Mouse (Mus musculus) megakaryocyte-erythroid progenitor cell, adult 5-6 weeks (primary cell): ENCODE measurements at regions not wholly inside any gene's neighbourhood (a gene's known extent, or its start where the extent isn't known, plus 50 kb on each side); places are given as distances from the start of the nearest gene placed in this dataset.
A peak's percentile ranks its signal among the peaks of the same experiment; 100 is the strongest.
"Not testable (repeated sequence)": the region's sequence is repeated elsewhere in the genome, so short reads cannot be mapped to it uniquely, and the experiment has no call there.

Experiments used
- ATAC-seq: replicated peaks from 2 replicates; pipeline ENCODE4 v1.8.0; 2016; ENCODE audit warnings: mild to moderate bottlenecking, inconsistent platforms; ENCODE audit not compliant: severe bottlenecking, poor library complexity, low FRiP score, low TSS enrichment

DNA sequence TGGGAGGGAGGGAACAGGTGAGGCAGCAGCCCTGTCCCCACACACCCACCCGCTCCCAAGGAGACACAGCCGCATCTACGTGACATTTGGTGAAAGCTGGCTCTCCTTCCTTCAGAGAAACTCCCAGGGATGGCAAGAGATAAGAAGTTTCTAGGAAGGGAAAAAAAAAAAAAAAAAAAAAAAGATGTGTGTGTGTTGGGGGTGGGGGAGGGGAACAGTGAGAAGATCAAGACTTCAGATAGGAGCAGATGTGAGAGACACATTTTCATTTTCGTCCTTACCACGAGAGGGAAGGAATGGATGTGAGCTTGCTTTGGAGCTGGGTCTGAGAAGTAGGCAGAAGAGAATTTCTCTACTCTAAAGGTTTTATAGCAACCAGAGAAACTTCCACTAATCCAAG, 91.4 kb downstream of the Cd24a start:
- ATAC-seq: no peak

DNA sequence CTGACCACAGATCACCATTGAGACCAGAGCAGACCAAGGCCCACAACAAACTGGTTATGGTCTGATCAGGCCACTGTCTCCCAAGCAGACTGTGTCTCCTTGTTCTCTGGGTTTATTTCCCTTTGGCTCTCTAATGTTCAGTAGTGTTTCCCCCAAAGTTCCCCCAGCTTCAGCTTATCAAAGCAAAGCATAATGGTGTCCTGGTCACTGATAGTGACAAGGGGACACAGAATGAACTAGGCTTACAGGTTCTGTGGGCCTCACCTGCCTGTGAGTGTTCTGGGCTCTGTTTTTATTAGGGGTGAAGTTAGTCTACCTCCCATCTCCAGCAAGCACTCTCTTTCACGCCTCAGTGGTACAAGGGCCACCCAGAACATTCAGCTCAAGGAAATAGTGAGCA, 92.7 kb downstream of the Cd24a start:
- ATAC-seq: no peak

DNA sequence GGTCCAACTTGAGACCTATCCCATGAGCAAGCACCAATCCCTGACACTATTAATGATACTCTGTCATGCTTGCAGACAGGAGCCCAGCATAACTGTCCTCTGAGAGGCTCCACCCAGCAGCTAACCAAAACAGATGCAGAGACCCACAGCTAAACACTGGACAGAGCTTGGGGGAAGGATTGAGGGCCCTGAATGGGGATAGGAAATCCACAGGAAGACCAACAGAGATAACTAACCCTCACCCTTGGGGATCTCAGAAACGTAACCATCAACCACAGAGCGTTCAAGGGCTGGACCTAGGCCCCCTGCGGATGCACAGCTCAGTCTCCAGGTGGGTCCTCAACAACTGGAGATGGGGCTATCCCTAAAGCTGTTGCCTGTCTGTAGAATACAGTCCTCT, 93.7 kb downstream of the Cd24a start:
- ATAC-seq: no peak

DNA sequence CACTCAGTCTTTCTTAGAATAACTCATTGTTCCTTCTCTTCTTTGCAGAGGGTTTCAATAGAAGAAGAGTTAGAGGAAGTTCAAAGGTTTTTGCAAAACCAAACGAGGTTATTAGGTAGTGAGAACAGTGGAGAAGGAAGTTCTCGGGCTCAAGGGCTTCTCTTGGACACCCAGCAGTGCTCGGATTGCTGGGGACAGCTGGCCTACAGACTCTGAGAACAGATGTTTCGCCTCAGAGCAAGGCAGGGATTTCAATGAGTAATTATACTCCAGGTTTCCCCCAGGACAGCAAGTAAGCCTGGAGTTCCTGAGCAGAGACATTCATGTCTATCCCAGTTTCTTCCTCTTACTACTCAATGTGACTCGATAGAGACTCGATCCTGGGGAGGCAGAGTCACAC, 94.4 kb downstream of the Cd24a start:
- ATAC-seq: no peak

DNA sequence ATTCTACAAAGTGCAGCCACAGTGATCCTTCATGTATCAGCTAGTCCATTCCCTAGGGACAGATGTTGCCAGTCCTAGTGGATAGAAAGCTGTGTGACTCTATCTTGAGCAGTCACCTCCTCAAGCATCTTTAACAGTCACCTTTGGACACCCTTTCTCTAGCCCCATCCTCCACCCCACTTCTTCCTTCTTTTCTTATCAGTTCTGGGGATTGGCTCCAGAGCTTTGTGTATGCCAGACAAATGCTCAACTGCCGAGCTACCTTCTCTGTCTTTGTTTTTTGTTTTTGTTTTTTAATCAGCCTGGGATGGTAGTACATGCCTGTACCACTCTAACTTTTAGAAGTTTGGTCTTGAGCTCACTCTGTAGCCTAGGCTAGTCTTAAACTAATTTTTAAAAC, 96.7 kb downstream of the Cd24a start:
- ATAC-seq: peak; percentile 38; the same call in 1 of the 2 replicates

DNA sequence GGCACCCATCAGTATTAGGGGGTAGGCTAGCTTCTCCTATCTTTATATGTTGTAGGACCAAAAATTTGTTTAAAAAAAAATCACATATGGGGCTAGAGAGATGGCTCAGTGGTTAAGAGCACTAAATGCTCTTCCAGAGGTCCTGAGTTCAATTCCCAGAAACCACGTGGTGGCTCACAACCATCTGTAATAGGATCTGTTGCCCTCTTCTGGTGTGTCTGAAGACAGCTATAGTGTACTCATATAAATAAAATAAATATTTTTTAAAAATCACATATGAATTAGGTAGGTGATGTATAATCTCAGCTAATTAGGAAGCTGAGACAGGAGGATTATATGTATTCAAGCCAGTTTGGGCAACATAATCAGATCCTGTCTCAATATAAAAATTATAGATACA, 97.4 kb downstream of the Cd24a start:
- ATAC-seq: not testable (repeated sequence)

DNA sequence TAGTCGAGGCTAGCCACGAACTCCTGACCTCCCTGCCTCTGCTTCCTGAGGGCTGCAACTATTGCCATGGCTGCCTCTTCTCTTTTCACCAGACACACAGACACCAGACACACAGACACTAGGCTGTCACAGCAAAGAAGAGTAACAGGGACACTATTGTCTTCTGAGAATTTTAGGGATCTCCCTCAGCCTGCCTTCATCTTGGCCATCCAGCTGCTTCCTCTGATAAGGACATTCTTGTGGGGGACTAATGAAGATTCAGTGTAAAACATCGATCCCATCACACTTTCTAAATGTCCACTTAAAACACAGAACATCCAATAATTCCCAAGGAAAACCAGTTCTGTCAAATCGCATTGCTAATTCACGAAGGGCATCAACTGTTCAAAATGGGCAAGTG, 98.2 kb downstream of the Cd24a start:
- ATAC-seq: peak; percentile 44; the same call in 1 of the 2 replicates

DNA sequence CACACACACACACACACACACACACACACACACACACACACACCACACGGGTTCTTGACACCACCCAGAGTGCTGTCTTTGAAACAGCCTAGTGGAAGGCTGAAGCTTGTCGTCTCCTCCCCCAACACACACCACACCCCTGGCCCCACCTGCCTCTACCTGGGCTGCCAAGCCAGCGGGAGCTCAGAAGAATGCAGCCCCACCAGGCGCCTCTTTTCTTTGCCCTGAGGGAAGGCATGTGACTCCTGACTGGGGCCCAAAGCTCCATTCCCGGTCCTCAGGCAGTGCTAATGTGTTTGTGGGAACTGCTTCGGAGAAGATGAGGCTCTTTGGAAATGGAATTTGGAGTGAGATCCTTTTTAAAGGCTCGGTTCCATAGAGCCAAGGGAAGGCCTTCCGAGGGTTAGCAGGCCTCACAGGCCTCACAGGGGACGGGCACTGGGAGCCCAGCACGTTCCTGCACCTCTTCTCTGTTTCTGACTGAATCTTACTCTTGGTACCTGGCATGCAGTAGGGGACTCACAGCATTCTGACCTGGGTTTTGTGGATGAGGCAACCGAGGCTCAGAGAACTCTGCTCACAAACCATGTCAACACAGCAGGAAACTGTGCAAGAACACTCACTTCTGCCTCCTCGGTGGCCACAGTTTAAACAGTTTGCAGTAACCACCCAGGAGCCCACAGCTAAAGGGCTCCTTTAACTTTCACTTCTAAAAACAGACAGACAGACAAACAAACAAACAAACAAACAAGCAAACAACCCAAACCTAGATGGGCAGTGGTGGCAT, 106.4 kb downstream of the Cd24a start:
- ATAC-seq: no peak

DNA sequence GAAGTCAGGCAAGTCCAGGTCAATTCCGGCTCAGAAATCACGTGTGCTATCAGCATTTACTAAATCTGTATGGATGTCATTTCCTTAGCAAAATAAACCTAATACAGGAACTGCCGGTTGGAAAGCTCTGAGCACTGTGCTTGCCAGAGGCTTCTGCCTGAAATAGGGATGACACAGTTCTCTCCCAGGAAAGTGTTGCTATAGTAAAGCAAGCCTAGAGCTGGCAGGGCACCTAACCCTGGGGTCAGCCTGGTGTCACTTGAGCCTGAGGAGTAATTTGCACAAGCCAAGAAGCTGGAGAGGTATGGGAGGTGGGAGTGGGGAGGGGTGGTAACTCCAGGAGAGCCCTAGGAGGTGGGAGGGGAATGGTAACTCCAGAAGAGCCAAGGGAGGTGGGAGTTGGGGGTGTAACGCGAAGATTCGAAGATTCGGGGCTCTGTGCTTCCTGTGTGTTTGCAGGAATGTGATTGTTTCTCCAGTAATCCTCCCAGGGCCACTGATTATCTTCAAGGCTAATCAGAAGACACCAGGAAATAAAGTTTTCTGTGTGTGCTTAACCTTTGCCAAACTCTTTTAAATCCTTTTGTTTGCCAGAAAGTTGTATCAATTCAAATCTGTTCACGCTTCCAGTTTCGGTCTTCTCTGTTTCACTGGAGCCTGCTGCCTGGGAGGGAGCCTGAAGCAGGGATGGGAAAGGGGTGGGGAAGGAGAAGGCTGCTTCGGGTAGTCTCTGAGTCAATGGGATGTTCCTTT, 111.3 kb downstream of the Cd24a start:
- no peak for ATAC-seq

DNA sequence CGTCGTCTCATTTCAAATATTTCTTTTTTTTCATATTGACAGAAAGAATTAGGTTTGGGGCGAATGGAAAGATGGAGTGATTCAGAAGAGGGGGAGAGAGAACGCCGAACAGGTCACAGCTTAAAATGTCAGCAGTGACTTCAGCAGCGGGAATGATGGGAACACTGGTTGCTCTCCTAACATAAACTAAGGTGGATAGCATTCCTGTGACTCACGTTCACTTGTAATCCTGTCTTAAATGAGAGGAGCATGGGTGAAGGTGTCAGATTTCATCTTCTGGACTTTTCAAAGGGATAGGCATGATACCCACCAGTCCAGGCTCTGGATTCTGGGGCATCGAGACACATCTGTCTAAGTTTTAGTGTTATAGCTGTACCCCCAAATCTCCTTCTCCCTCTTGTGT, 111.8 kb downstream of the Cd24a start:
- no peak for ATAC-seq

DNA sequence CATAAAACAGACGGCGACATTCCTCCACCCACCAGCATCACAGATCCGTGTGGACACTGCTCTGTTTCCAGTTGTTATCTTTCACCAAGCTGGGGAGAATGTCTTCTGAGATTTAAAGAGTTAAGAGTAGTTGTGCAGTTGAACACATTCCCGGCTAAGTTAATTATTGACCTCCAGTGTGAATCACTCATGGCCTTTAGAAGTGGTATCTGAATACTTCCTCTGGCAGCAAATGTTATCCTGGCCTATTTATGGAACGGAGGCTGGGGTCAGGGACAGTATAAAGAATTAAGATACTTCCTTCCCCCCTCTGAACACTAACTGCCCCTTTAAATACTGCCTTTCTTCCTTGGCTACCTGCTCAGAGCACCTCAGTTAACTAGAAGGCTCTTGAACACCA, 115.9 kb downstream of the Cd24a start:
- ATAC-seq: no peak

DNA sequence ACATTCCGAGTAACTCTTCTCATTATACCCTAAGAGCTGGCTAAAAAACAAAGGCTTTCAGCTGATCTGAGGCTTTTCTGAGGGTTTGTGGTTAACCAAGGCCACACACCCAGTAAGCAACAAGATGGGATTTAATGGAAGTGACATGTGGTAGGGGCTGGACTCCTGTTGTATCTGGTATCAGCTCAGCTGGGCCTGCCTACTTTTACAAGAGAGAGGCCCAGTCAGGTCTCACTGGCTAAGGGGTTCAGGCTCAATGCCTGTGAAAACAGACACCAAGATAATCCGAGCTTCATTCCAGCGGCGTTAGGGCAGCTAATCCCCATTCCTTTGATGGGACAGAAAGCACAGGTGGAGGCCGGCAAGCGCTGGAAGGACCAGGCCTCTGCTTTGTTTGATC, 116.4 kb downstream of the Cd24a start:
- peak; percentile 41; the same call in 1 of the 2 replicates for ATAC-seq

DNA sequence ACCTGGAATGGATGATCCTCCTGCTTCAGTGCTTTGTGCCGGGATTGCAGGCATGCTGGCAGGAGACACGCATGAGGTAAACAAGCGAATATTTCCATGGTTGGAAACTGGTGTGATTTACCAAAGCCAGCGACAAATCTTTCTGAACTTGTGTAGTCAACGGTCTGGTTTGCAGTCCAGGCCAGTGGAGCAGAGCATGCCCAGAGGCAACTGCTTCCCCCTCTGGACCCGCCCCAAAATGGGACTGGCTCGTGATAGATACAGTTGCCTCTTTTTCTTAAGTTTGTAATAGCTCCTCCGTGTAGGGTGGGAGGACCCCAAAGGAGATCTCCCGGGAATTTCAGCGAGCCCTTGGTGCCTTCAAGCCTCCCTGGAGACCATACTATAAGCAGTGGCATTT, 117.4 kb downstream of the Cd24a start:
- ATAC-seq: no peak

DNA sequence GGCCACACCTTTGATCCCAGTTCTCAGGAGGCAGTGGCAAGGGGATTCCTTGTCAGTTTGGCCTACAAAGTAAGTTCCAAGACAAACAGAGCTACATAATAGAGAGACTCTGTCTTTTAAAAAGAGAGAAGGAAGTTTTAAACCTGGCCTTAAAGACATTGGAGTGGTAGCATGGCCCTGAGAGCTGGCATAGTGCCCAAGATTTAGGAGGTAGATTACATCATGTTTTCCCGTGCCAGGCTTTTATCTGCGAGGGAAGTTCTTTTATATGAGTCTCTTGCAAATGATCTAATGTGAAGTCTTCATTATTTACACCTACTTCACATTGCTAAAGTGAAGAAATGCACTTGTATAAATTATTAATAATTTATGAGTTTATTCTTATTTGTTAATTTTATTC, 119.8 kb downstream of the Cd24a start:
- no peak for ATAC-seq

DNA sequence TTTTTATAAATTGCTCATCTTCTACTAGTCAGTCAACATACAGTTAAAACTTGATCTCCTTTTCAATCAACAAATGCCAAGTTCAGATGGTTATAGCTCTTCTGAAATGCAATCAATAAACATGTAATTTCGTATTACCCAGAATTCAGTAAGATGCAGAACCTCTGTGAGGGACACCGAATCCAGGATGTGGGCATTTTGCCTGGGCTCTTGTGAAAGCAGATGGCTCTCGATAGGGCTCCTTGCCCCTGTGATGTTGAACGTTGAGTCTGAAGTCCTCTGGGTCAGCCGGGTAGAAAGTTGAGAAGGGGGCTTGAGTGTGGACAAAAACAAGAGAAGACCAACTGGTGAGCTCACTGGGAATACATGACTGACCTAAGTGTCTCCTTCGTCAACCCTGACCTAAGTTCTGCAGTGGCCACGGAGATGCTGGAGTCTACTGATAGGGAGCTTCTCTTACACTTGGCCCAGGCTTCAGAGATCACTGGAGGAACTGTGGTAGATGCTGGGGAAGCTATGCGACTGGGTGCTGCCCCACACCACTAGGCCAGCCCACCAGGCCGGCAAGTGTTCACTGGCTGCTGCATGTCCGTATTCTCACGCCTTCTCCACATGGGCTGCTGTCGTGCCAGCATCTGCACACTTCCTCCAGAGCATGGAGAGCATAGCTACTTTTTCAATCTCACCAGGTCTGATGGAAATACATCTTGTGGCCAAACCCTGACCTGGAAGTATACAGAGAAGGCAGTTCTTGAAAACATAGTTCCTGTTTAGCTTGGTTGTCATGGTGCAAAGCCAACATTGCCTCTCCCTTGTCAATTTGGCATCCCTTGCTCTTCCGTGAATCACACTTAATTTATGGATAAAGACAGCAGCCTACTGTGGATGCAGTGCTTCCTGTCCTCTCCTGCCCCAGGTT, 122.5 kb downstream of the Cd24a start:
- ATAC-seq: peak; percentile 50; the same call in 1 of the 2 replicates

DNA sequence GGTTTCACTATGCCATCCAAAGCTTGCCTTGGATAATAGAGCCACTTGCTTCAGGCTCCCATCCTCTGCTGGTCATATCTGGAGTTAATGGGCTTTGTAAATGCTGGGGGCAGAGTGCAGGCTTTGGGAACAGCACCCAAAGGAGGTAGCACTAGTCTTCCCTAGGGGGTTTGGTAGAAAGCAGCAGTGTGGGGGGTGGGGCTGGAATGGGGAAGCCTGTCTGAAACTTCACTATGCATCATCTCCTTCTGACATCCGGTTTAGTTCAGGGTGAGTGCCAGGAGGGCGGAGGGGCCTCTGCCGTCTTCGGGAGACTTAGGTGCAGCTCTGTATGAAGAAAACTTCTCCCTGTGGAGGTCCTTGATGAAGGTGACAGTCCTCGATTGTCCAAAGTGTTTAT, 124.8 kb downstream of the Cd24a start:
- ATAC-seq: no peak

DNA sequence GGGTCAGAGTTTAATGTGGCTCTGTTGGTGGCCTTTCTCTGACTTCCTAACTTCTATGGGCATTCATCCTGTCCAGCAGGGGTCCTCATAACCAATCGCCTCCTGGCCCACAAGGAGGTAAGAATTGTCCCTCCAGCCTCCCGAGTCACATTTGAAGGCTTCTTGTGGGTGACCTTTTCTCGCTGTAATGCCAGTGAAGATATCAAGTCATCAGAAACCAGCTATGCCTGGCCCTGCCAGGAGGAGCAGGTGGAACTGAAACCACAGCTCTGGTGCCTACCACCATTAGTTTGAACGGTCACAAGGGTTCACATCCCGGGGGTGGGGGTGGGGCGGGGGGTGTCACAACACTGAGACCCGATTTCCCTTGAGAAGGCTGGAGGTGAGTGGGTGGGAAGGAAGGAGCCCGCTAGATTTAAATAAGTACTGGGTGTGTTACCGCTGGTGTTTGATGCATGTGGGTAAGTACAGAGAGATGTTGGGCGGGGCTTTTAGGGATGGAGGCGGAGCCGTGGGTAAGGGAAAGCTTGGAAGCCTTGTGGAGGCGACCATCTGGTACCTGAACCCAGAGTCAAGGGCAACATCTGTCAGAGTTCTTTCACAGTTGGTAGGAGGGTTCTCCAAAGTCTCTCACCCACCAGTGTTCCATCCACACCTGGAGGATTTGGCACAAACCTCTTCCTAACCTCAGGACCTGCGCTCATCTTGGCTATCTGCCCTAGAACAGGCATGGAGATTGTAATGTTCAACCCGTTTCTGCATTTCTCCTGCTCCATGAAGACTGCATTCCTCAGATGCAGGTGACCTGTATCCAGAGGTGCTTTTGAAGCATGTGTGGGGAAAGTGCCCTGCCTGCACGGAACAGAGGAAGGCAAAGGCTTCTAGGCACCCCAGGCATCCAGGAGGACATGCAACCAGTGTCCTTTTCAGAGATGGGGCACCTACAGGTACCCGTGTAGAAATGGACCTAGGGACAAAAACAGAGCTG, 128.2 kb downstream of the Cd24a start:
- ATAC-seq: 0 out of 2 replicates have a peak, but pooled peaks have one; percentile 24

DNA sequence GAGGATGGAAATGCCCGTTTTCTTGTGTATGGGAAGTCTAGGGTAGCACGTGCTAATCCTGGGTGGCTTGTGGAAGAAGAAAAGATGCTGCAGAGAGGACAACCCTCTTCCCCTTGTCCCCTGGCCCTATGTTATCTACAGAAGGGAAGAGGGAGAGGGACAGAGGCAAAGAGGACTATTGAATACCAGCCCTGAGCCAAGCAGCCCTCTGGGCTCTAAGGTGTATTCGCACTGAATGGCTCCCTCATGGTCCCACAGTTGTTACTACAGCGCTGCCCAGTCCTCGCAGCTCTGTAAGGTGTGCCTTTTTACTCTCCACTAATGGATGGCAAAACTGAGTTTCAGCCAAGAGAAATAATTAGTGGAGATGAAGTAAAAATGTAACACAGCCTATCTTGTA, 128.9 kb downstream of the Cd24a start:
- no peak for ATAC-seq
